Mouse (Mus musculus): ENCODE data around the gene Crb3.
"Not testable (repeated sequence)": the region's sequence is repeated elsewhere in the genome, so short reads cannot be mapped to it uniquely, and the experiment has no call there.

Gene Crb3

DNA sequence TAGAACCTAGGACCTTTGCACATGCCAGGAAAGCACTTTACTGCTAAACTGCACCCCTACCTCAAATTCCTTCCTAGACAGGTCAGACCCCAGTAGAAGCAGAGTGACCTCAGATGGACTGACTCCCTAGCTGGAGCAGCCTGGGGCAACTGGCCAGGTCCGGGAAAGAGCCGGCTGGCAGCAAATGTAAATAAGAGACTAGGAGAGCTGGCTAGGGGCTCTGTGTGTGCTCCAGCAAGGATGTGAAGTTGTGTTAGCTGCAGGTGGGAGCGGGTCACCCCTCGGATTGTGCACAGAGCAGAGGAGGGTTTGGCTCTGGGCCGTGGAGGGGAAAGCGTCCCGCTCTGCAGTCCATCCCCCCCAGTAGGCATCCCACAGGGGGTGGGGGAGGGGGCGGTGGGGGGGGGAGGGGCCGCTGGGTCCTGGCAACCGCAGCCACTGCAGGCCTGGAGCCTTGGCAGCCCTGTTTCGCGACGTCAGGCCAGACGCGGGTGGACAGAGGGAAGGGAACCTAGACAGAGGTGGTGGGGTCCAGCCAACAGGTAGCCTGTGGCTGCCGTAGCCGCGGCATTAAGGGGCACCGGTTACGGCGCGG is at the start of gene Crb3:
Gene Crb3, plus strand, starts transcription at position 215 of the 595 bp plus-strand sequence.
- DNase-seq = peak; percentile 24 to 51

DNA sequence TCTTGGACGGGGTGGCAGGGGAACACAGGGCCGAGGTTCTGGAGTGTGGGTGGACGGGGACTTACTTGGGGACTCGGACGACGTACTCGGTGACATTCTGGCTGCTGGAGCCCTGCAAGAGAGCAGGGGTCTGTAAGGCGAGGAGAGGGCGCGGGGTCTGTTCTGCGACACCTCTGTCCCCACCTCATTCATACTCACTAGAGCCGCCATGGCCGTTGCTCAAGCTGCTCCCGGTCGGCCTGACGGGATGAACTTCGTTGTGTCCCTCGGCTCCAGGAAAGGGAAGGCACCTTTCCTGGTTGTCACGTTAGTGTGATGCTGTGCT is 48.0 kb upstream of the Crb3 start:
- no peak for DNase-seq

DNA sequence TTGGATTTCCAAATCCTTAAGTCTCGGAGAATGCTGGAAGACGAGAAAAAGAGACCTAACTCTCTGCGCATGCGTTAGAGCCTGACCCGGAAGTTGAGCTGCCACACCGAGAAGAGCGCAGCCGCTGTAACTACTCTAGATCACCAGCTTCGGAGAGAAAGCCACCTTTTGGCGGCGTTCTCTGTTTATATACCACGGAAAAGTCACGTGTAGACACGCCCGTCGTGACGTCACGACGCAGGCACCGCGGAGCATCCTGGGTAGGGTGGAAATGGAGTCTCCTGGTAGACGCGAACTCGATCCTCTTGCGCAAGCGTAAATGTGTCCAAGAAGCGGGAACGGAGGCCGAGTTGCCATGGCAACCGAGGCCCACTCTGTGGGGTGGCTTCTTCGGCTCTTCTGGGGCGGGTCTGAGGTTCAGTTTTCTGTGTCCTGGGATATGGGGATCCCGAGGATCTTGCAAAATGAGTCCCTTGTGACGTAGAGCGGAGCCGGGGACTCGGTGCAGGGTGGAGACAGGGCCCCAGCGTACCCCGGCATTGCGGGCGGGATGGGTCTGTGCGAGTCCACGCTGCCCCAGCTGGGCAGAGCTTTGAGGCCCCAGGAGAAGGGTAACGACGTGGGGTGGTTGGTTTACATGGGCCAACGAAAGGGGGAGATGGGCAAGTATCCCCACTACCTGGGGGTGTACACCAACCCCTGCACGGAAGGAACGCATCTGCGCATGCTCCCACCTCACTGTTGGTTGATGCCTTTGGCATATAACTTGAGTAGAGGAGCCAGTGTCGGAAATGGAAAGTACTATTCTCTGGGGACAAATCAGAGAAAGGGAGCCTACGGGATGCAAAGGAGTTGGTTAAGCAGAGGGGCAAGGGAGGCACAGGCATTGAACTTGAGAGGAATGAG is 47.4 kb upstream of the Crb3 start, which contains the start of the genes Gtf2f1 and Gm17949:
Gene Gtf2f1, minus strand, starts transcription at position 53 of the 906 bp plus-strand sequence.
Gene Gm17949, plus strand, starts transcription at position 234 of the 906 bp plus-strand sequence.
- peak; percentile 96 to 98 for DNase-seq

DNA sequence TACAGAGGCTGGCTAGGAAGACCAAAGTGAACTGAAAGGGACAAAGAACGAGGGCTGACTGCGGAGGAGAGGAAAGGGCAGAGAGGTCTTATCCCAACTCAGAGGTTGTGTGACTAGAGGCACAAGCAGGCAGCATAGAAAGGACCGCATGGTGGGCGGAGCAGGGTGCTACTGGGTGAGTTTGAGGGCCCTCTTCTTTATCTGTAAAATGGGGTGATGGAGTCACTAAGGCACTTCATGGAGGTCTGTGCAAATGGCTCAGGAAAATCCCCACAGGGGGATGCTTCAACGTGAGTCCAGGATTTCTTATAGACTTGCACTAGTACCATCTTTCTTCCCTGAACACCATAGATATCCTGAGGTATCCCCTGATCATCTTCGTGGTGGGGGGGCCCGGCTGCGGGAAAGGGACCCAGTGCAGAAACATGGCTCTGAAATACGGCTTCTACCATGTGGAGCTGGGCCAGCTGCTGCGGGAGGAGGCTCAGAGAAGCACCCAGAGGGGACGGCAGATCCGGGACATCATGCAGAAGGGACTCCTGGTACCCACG is 46.6 kb upstream of the Crb3 start:
- DNase-seq = no peak

DNA sequence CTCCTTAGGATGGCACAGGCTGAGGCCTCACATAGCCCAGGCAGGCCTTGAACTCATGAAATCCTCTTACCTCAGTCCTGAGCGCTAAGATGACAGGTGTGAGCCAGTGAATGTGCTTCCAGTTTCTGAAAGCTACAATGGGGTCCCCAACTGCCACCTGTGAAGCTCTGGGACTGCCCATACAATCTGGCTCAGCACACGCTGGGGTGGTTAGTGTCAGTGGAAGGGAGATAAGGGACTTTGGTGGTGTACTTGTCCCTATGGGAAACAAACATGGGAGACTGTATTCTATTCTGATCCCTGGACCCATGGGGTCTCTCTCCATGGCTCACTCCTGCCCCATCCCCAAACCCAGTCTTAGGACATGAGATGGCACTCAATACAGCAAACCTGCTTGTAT is 39.2 kb upstream of the Crb3 start:
- DNase-seq = no peak

DNA sequence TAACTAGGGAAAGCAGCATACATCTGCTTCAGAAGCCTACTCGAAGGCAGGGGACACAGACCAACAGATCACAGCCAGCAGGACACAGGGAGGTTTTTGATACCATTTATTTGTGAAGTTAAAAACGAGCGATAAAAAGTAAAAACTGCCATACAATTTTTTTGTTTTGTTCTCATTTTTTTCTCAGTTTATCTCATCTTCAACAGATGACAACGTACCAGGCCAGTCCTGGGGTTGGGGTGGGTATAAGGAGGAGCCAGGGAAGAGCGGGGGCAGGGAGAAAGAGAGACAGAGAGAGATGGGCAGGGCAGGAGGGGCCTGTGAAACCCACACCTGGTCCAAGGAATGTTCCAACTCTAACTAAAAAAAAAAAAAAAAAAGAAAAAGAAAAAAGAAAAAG is 37.9 kb upstream of the Crb3 start:
- no peak for DNase-seq

DNA sequence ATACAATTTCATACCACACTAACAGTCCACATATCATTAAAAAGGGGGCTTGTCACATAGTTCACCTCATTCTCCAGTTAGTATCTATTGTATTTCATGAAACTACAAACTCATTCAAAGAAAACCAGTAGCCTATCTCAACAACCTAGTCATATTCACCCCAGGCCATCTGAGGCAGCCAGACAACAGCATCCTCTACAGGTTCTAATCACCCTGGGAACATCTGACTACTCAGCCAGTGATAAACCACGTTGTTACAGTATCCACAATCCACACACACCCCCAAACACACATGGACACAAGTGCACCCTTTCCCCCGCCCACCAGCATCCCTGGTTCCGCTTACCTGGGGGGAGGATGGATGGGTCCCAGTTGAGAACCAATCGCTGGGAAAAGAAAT is 31.4 kb upstream of the Crb3 start:
- no peak for DNase-seq

DNA sequence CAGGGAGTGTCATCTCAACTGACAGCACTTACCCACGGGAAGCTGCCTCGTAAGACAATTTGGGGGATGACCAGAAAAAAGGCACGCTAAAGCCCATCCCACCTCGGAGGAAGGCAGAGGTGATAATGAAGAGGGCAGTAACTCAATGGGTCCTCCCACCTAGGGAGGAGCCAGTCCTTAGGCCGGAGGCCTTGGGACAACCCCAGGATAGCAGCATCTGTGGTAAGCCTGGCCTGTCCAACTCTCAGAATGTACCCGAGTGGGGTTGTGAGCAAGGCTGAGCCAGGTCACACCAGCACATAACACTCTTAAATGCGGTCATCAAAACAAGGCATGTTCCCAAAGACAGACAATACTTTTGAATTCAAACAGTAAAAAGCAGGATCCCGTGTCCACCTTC is 29.2 kb upstream of the Crb3 start:
- peak in 1 of 2 experiments; percentile 38 for DNase-seq

DNA sequence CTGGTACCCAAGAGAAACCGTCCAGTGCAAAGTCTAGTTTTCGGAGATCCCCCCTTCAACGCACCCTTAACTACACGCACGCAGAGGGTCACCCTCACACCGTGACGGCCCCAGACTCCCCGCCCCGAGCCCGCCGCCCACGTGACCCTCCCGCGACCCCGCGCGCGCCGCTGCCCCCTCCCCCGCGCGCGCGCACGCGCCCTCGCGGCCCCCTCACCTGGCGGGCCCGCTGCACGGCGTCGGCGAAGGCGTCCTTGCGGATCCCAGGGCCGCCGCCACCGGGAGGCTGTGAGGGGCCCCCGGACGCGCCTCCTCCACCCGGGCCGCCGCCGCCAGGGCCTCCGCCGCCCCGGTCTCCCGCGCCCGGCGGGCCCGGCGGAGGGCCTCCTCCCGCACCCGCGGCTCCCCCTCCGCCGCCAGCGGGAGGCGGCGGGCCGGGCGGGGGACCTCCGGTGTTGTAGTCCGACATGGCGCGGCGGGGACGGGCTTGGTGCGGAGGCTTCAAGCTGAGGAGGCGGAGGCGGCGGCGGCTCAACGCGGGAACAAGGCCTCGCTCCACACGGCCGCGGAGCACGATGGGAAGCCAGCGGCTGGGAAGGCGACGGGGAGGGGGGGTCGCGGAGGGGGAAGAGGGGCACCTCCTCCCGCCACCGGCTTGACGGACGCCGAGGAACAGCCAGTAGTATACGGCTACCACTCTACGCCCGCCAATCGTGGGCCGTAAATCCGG is 27.8 kb upstream of the Crb3 start, which contains the start of gene Khsrp:
Gene Khsrp, minus strand, starts transcription at position 592 of the 730 bp plus-strand sequence.
- DNase-seq = peak; percentile 69 to 73

DNA sequence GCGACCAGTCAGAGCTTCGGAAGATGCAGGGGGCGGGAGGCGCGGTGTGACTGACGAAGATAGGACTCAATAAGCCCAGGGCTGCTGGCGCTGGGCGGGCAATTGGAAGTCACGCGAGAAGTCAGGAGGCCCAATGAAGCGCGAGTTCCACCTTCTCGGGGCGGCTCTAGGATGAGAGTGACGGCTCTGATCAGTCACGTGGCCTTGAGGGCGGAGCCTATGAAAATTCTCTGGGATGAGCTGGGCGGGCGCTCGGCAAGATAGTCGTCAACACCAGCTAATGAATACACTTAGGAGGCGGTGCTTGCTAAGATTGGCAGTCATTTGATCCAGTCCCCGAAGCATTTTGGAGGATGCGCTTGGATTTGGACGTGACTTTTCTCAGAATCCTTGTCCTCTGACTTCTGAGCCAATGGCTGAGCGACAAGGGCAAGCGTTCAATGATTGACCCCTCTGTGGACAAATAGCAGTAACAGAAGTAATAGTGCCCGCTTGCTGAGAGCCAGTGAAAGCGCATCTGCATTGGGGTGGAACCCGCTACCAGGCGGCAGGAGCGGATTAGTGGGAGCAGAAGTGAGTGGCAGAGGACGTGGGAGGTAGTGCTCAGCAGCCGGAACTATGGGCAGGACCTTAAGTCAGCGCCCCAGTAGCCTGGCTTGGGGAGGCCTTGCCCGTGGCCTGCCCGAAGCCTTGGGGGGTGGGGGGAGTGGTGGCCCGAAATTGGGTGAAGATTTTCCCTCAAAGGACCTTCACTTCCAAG is 27.1 kb upstream of the Crb3 start:
- DNase-seq = peak; percentile 99

DNA sequence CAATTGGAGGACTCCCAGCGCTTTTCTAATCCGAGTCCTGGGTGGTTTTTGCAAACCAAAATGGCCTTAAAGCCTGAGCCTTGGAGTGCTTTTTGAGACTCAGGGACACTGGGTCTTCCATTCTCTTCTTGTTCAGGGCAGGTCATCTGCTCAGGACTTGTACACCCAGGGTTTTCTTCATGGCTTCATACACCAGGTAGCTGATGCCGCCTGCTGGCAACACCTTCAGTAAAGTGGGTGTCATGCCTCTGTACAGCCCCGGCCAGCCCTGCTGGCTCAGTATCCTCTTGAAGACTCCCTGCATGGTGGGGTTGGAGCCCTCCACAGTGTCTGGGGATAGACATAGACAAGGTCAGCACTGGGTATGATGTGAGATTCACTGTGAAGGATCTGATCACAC is 26.1 kb upstream of the Crb3 start:
- no peak for DNase-seq

DNA sequence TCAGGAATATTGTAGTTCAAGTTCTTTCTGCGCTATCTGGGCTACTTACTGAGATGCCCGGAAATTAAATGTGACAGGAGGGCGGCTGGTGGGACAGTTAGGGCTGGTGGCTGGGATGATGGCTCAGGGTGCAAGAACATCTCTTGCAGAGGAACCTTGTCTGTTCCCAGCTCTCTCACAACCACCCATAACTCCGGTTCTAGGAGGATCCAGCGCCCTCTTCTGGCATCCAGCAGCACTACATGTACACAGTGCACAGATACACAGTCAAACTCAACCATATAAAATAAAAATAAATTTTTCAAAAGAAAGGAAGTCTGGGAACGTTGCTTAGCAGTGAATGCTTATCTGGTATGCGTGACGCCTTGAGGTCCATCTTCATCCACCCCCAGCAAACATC is 19.9 kb upstream of the Crb3 start:
- peak in 1 of 2 experiments; percentile 31 for DNase-seq

DNA sequence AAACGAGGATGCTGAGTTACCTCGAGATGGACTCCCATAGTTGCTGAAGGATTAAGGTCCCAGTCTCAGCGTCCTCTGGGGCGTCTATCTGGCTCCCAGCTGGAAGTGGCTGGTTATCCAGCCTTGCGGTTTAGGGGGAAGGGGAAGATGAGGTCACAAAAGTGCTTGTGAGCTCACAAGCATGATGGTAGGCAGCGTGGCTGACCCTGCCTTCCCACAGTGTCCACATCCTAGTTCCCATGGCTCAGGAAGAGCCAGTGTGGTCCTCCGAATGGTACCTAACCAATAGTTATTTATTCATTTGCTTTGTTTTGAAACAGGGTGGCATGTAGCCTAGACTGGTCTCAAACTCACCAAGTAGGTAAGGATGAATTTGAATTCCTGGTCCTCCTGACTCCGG is 17.4 kb upstream of the Crb3 start, which contains the start of gene Slc25a41:
Gene Slc25a41, minus strand, starts transcription at position 101 of the 400 bp plus-strand sequence.
- no peak for DNase-seq

DNA sequence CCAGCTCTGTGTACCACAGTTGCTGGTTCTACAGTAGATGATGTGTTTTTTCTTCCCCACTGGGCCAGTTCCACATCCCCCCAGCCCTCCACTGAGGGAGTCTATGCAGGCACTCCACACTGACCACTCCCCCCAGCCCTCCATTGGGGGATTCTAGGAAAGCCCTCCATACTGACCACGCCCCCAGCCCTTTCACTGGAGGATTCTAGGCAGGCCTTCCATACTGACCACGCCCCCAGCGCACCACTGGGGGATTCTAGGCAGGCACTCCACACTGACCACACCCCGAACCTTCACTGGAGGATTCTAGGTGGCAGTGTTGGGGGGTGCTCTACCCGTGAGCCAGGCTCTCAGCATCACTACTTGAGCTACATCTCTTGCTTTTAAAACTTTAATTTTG is 11.5 kb upstream of the Crb3 start:
- peak; percentile 32 to 53 for DNase-seq

DNA sequence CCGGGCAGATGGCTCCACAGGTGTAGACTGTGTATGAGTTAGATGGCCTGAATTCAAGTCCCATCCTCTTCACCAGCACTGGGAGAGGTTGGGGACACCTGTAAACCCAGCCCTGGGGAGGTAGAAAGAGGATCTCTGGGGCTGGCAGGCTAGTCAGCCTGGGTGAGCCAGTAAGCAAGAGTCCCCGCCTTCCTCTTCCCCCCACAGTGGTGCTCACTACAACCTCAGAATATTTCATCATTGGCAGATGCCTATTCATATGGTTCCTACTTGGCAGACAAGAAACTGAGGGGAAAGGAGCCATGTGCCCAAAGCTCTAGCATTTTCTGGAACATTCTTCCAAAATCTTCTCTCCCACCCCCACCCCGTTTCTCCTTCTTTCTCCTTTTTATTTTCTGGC is 10.1 kb upstream of the Crb3 start:
- no peak for DNase-seq

DNA sequence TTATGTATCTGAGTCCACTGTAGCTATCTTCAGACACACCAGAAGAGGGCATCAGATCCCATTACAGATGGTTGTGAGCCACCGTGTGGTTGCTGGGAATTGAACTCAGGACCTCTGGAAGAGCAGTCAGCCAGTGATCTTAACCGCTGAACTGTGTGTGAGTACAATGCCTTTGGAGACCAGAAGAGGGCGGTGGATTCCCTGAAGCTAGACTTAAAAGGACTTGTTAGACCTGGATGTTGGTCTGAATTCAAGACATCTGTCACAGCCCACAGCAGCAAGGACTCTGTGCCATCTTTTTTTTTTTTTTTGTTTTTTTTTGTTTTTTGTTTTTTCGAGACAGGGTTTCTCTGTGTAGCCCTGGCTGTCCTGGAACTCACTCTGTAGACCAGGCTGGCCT is 7.2 kb upstream of the Crb3 start:
- DNase-seq = not testable (repeated sequence)

DNA sequence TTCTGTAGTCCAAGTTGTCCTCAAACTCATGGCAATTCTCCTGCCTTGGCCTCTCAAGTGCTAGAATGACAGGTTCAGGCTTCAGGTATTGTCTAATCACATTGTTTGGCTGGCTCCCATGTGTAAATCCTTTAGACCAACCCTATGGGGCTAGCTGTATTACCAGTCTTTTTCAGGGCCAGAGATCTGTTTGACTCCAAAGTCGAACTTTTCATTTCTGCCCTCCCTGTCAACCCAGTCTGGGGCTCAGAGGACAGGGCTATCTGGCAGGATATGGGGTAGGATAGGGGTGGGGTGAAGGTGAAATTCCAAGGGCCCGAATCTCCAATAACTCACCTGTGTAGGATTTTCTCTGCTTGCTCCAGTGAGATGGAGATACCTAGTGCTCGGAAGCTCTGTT is 2.7 kb upstream of the Crb3 start:
- no peak for DNase-seq

DNA sequence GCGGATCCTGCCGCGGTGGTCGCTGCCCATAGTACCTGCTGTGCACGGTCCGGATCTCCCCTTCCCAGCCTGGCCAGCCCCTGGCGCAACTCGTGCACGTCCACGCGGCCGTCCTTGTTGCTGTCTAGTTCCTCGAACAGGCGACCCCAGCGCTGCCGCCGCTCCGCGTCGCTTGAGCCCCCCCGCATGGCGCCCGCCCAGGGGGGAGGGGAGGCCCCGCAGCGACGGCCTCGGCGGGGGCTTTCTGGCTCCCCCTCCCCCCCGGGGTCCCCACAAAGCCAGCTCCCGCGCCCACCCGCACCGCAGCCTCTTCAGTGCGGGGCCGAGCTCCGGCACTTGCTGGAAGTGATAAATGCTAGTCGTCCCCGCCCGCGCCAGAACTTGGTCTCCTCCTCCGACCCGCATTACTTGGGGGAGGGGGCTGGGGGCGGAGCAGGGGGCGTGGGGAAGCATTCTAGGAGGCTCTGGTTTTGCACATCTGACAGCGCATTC is 627 bp downstream of the Crb3 start, which contains the start of gene Slc25a23:
Gene Slc25a23, minus strand, starts transcription at position 378 of the 492 bp plus-strand sequence.
- DNase-seq = peak; percentile 83 to 89

DNA sequence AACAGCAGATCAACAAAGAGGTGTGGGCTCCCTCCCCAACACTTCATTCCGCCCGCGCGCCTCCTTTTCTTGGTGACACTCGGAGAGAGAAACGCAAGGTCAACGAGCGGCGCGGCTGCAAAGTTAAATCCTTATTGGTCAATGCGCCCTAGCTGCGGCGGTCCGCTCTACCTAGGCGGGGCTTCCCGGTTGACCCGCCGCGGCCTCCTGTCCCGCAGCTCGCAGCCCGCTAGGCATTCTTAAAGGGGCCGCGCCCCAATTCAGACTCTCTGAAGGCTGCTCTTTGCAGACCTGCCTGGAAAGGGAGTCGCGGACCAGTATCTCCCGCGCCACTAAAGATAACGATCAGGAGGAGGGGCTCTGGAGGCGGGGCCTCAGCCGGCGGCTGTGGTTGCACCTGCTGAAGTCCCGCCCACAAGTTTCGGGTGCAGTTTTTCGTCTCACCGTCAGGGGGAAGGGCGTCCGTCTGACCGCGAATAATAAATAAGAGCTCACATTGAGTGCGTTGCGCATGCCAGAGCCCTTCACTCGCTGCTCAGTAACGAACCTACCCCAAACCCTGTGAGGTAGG is 1.4 kb downstream of the Crb3 start:
- DNase-seq = peak; percentile 93 to 97

DNA sequence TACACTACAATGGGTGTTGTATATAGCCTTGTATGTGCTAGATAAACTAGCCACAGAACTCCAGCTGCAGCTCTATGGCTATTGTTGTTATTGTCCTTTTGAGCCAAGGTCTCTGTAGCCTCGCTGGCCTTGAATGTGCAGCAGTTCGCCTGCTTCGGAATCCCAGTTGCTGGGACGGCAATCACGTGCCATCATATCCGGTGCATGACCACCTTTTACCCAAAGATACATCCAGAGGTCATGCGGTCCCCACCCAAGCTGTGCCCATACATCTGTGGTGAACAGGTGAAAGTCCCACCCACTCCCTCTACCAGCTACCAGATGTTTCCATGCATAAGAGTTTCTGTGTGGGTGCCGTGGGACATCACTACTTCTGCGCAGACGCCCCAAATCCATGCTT is 2.2 kb downstream of the Crb3 start:
- peak in 1 of 2 experiments; percentile 21 for DNase-seq

DNA sequence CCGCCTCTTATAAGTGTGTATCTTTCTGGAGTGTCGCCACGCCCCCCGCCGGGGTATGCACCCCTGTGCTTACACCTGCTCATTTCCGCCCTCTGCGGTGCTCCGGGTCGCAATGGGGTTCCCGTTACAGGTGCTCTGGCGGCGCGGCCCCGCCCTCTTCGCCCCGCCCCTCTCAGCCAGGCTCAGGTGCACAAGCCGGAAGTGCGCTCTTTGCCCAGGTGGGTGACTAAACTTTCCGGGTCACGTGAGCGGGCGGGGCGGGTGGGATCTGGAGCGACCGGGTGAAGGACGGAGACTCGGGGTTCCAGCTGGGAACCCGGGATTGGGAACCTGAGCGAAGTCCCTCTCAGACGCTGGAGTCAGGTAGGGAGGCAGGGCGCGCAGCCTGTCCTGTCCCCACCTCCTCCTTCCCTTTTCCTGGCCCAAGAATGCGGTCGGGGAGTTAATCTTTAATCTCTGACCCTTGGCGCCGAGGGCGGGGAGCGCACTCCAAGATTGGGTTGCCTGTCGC is 3.2 kb downstream of the Crb3 start:
- peak; percentile 77 to 87 for DNase-seq

Measured in kidney, postnatal 4 days (tissue).